Mouse (Mus musculus) frontal cortex, adult (tissue): Measurements from ENCODE around the gene Tmem185b.

ENCODE experiments used
- ATAC-seq: cut with Nextera tagmentation; 2 replicates; pipeline ENCODE4 v1.9.2; 2017; ENCODE audit warnings: mild to moderate bottlenecking, moderate library complexity, mixed read lengths; ENCODE audit not compliant: low TSS enrichment

Tmem185b gene

GRCm38 (mm10) chr1:119525689-119526591 is at the start of gene Tmem185b:
TSS of gene Tmem185b (plus strand) at chr1:119526160.
- peak; percentile 95 for ATAC-seq

GRCm38 (mm10) chr1:119476905-119477353 is 49.0 kb upstream of the Tmem185b start:
- ATAC-seq, result no peak

DNA sequence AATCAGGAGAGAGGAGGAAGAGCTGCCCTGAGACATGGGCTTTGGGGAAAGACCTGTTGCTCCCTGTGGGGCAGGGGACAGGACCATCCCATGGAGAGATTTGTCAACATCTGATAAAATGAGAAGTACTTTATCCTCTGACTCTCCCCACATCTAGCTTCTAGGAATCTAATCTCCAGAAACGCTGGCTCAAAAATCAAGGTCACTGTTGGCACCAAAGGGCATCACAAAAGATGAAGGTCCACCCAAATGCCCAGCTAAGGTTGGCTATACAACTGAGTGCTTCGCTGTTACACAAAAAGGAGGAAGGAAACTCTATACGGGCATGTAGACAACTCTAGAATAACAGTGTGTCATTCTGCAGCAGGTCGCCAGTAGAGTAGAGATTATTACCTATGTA is 46.3 kb upstream of the Tmem185b start:
- no peak for ATAC-seq

GRCm38 (mm10) chr1:119480678-119481077 is 45.3 kb upstream of the Tmem185b start:
- ATAC-seq, result no peak

GRCm38 (mm10) chr1:119481205-119481932 is 44.6 kb upstream of the Tmem185b start:
- no peak for ATAC-seq

- ATAC-seq, result 0 out of 2 replicates have a peak, but pooled peaks have one; percentile 39
Measured at GRCm38 (mm10) chr1:119482891-119483290, 43.1 kb upstream of the Tmem185b start.

- peak; percentile 72 for ATAC-seq
Measured at GRCm38 (mm10) chr1:119484457-119484856, 41.5 kb upstream of the Tmem185b start.

DNA sequence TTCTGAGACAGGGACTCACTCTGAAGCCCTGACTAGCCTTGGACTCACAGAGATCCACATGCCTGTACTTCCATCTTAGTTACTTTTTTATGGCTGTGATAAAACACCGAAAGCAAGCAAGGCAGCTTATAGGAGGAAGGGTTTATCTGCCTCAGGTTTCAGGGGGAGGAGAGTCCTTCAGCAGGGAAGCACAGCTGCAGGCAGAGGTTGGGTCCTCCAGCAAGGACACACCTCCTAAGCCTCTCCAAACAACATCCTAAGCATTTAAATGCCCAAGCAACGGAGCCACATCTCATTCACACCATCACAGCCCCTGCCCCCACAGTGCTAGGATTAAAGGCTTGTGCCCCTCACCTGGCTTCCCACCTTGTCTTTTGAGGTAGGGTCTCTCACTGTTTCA is 40.1 kb upstream of the Tmem185b start:
- no peak for ATAC-seq

DNA sequence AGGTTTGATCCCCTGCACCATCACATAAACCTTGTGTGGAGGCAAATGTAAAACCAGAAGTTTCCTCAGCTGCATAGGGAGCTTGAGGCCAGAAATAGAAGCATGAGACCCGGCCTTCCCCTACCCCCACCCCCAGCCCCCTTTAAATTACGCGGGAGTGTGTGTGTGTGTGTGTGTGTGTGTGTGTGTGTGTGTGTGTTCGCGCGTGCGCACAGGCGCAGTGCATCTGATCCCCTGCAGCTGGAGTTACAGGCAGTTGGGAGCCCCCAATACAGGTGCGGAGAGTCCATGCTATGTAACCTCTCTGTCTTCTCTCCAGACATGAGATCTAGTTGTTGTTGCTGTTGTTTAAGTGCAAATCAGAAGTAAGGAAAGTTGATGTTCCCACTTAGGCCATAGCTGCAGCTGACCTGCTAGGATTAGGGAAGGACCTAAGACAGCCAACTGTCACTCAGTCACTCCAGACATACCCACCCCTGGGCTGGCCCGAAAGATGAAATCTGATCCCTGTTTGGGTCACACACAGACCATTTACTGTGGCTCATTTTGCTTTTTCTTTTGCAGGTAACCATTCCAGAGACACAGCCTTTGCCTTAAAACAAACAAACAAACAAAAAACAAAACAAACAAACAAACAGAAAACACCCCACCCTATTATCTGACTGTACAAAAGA is 37.9 kb upstream of the Tmem185b start:
- ATAC-seq, result no peak

DNA sequence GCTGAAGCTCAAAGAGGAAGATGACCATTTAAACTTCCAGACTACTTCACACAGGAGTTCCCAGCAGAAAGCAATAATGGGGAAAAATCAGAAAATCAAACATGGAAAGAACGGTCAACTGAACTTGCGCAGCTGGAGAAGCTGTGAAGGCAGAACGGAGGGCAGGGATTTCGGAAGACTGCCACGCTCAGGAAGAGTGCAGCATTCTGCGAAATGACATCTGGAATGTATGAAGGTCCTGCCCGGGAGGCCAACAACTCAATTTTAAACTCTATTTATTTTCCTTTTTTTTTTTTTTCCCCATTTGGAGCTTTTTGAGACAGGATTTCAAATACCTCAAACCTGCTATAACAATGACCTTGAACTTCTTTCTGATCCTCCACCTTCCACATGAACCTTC is 35.2 kb upstream of the Tmem185b start:
- ATAC-seq, result no peak

DNA sequence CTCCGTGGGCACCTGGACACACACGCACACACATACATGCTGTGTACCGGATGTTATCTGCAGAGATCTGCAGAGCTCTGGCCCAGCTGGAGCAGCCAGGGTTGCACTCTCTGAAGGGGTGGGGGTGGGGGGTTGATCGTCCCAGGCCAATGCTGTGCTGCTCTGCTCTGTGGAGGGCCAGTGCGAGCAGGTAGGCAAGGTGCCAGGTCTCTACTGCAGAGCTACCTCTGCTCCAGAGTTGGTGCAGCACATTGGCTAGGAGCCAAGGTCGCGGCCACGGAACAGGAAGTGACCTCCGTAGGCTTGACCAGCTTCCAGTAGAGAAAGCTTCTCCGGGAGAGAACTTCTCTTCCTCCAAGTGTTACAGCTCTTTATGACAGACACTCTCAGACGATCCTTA is 33.9 kb upstream of the Tmem185b start:
- ATAC-seq, result no peak

GRCm38 (mm10) chr1:119492505-119492904 is 33.5 kb upstream of the Tmem185b start:
- no peak for ATAC-seq

- ATAC-seq, result no peak
Measured at GRCm38 (mm10) chr1:119494024-119494711, 31.8 kb upstream of the Tmem185b start.

DNA sequence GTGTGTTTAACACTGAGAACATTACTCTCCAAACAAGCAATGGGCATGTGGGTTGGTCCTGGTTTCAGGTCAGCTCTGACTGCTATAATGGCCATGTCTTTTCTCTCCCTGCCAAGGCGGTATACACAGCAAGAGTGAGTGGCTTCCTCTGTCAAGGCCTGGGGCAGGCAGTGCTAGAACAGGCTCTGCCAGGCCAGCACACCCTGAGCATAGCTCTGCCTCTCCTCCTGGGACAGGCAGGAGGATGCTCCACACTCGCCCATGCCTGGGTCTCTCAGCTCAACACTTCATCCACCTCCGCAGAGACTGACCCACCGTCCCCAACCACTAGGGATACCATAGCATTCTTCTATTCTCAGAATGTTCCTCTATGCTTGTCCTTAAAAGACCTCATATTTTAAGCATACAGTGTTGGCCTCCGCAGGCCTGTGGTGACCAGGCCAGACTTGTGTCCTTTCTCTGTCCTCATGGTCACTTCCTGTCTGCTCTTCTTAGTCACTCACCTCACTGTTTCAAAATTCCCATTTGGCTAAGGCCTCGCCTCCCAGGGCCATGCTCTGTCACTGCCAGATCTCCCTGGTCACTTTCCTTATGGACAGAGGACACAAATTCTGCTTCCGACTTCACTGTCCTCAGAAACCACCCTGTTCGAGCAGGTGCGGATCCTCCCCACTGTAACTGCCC is 31.1 kb upstream of the Tmem185b start:
- no peak for ATAC-seq

- ATAC-seq, result no peak
Measured at GRCm38 (mm10) chr1:119495396-119495775, 30.6 kb upstream of the Tmem185b start.

- ATAC-seq, result no peak
Measured at GRCm38 (mm10) chr1:119497346-119498004, 28.5 kb upstream of the Tmem185b start.

- ATAC-seq, result no peak
Measured at GRCm38 (mm10) chr1:119498536-119499231, 27.3 kb upstream of the Tmem185b start.

GRCm38 (mm10) chr1:119499456-119499855 is 26.5 kb upstream of the Tmem185b start:
- no peak for ATAC-seq

DNA sequence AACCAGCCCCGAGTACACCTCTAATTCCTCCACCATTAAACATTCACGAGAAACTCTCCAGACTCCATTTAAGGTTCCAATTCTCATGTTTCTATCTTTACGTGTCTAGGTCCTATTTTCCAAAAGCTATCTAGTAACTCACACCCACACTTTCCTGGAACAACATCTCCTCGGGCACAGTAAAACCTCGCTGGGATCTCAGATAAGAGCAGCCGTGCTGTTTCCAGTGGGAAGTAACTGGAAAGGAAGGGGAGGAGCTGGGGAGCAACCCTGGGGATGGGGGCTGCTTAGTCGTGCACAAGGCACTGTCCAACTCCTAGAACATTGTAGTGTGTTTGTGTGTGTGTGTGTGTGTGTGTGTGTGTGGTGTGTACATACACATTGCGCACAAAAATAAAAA is 24.1 kb upstream of the Tmem185b start:
- ATAC-seq, result no peak

- no peak for ATAC-seq
Measured at GRCm38 (mm10) chr1:119502729-119503128, 23.2 kb upstream of the Tmem185b start.
